Mouse (Mus musculus): ENCODE measurements around the gene Pla2g4e. TPM values are rescaled to one million over a fixed set of nuclear protein-coding genes. Genes with fewer than 3 reads are reported as not detected.

Gene Pla2g4e
- polyA plus RNA-seq, 1 experiment from 2014 or later, result 2.6 TPM

DNA sequence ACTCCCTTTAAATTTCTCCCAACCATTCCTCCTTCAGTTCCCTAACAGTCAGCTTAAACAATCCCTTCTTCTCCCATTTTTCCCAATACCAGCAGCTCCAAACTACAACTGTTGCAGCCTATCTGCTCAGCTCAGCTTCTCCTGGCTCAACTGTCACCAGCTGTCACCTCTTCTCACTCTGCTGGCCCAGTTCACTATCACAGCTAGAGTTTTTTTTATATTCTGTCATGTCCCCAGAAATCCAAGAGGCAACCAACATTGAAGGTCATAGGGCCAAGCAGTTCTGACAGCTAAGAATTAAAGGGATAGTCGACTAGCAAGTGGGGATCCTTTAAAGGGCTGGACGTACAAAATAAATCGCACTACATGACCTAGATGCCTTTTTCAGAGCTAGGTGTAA, 41.4 kb downstream of the Pla2g4e start:
- Histone ChIP-seq H3K27ac (replicated peaks in 1 of 2; ENCODE audit: control insufficient read depth in 1 of 2, insufficient read depth in 1 of 2, low read depth in 2 of 2, low read length in 2 of 2) (no peak overlapping the region), H3K9ac (ENCODE audit: low read length) (no peak overlapping the region), H3K4me1 (ENCODE audit: control insufficient read depth in 2 of 2, insufficient read depth in 2 of 2, low read length in 2 of 2) (peaks cover 0 to 2% of the 10 kb centered on the region in 2 experiments; a peak in 1 of 4 replicates), H3K4me3 (ENCODE audit: control insufficient read depth in 1 of 2, insufficient read depth in 1 of 2, low read depth in 1 of 2, low read length in 2 of 2) (no peak overlapping the region), H3K9me3 (ENCODE audit: control insufficient read depth, low read length) (no peaks in the 10 kb centered on the region), H3K4me2 (ENCODE audit: low read length) (no peak overlapping the region), H3K36me3 (ENCODE audit: control insufficient read depth, insufficient read depth, low read length) (no peaks in the 10 kb centered on the region), H3K27me3 (ENCODE audit: control insufficient read depth, insufficient read depth, low read length) (no peaks in the 10 kb centered on the region)
- no peak for ATAC-seq (ENCODE audit: insufficient number of reproducible peaks, insufficient read depth, low FRiP score, low read depth)
- 43% methylated on average over 3 of the region's 3 CpGs for WGBS

DNA sequence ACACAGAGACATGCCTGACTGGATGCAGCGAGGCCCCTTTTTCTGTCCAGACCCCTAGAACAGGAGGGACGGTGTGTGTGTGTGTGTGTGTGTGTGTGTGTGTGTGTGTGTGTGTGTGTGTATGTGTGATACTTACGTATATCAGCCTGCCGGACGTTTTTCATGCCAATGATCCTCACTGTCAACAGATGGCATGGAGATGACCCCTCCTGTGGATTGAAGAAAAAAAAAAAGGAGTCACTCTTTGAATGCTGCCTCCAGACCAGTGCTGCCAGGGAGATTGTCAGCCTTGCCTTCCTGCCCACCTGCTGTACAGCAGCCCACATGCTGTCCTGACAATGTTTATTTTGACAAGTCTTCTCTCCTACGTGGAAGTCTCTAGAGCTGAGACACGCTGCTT, 45.1 kb downstream of the Pla2g4e start:
- H3K4me1 ChIP-seq (ENCODE audit: control insufficient read depth in 2 of 2, insufficient read depth in 2 of 2, low read length in 2 of 2), result peaks cover 0 to 2% of the 10 kb centered on the region in 2 experiments; a peak in 1 of 4 replicates
- no peaks in the 10 kb centered on the region for H3K9me3 ChIP-seq (ENCODE audit: control insufficient read depth, low read length)
- H3K4me3 ChIP-seq (ENCODE audit: control insufficient read depth in 1 of 2, insufficient read depth in 1 of 2, low read depth in 1 of 2, low read length in 2 of 2), result no peak overlapping the region
- no peak overlapping the region for H3K9ac ChIP-seq (ENCODE audit: low read length)
- no peak overlapping the region for H3K4me2 ChIP-seq (ENCODE audit: low read length)
- H3K27ac ChIP-seq (replicated peaks in 1 of 2; ENCODE audit: control insufficient read depth in 1 of 2, insufficient read depth in 1 of 2, low read depth in 2 of 2, low read length in 2 of 2), result no peak overlapping the region
- ATAC-seq (ENCODE audit: insufficient number of reproducible peaks, insufficient read depth, low FRiP score, low read depth), result no peak
- WGBS, result 66% methylated on average over 7 of the region's 7 CpGs
- no peaks in the 10 kb centered on the region for H3K27me3 ChIP-seq (ENCODE audit: control insufficient read depth, insufficient read depth, low read length)
- no peaks in the 10 kb centered on the region for H3K36me3 ChIP-seq (ENCODE audit: control insufficient read depth, insufficient read depth, low read length)

DNA sequence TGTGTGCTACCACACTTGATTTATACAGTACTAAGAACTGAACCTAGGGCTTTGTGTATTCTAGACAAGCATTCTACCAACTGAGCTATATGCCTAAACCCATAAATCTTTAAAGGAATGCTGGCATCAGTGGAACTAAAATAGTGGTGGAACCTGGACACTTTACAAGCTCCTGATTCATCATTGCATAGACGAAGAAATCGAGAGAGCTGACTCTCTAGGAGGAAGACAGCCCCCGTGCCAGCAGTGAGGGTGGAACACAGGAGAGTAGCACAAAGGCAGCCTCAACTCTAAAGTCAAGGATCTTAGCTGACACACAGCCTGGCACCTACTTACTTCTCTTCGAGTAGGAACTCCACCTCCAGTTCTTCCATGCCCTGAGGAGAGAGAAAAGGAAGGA, 57.0 kb downstream of the Pla2g4e start:
- Histone ChIP-seq H3K4me2 (ENCODE audit: low read length) (no peak overlapping the region), H3K27ac (replicated peaks in 1 of 2; ENCODE audit: control insufficient read depth in 1 of 2, insufficient read depth in 1 of 2, low read depth in 2 of 2, low read length in 2 of 2) (no peak overlapping the region), H3K9ac (ENCODE audit: low read length) (no peak overlapping the region), H3K9me3 (ENCODE audit: control insufficient read depth, low read length) (no peaks in the 10 kb centered on the region), H3K27me3 (ENCODE audit: control insufficient read depth, insufficient read depth, low read length) (no peaks in the 10 kb centered on the region), H3K4me1 (ENCODE audit: control insufficient read depth in 2 of 2, insufficient read depth in 2 of 2, low read length in 2 of 2) (peaks cover 0 to 2% of the 10 kb centered on the region in 2 experiments; a peak in 1 of 4 replicates), H3K4me3 (ENCODE audit: control insufficient read depth in 1 of 2, insufficient read depth in 1 of 2, low read depth in 1 of 2, low read length in 2 of 2) (no peak overlapping the region), H3K36me3 (ENCODE audit: control insufficient read depth, insufficient read depth, low read length) (no peaks in the 10 kb centered on the region)
- ATAC-seq (ENCODE audit: insufficient number of reproducible peaks, insufficient read depth, low FRiP score, low read depth), result no peak
- WGBS, result 83% methylated on average over 4 of the region's 4 CpGs

DNA sequence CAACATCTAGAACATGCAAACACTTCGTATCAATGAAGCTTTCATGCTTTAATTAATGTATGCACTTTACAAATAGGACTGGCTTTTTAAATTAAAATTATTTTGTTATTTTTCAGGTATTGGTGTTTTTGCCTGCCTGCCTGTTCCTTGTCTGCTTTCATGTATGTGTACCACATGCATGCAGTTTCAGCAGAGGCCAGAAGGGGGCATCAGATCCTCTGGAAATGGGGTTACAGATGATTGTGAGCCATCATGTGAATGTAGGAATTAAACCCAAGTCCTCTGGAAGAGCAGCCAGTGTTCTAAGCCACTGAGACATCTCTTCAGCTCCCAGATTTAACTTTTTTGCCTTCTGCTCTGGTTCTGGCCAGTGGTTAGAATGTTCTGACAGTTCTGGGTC, 57.6 kb downstream of the Pla2g4e start:
- Histone ChIP-seq H3K27ac (replicated peaks in 1 of 2; ENCODE audit: control insufficient read depth in 1 of 2, insufficient read depth in 1 of 2, low read depth in 2 of 2, low read length in 2 of 2) (no peak overlapping the region), H3K4me2 (ENCODE audit: low read length) (no peak overlapping the region), H3K4me3 (ENCODE audit: control insufficient read depth in 1 of 2, insufficient read depth in 1 of 2, low read depth in 1 of 2, low read length in 2 of 2) (no peak overlapping the region), H3K9ac (ENCODE audit: low read length) (no peak overlapping the region), H3K4me1 (ENCODE audit: control insufficient read depth in 2 of 2, insufficient read depth in 2 of 2, low read length in 2 of 2) (peaks cover 0 to 2% of the 10 kb centered on the region in 2 experiments; a peak in 1 of 4 replicates), H3K27me3 (ENCODE audit: control insufficient read depth, insufficient read depth, low read length) (no peaks in the 10 kb centered on the region), H3K9me3 (ENCODE audit: control insufficient read depth, low read length) (no peaks in the 10 kb centered on the region), H3K36me3 (ENCODE audit: control insufficient read depth, insufficient read depth, low read length) (no peaks in the 10 kb centered on the region)
- no peak for ATAC-seq (ENCODE audit: insufficient number of reproducible peaks, insufficient read depth, low FRiP score, low read depth)
- WGBS, result 93% methylated on average over 1 of the region's 1 CpGs

DNA sequence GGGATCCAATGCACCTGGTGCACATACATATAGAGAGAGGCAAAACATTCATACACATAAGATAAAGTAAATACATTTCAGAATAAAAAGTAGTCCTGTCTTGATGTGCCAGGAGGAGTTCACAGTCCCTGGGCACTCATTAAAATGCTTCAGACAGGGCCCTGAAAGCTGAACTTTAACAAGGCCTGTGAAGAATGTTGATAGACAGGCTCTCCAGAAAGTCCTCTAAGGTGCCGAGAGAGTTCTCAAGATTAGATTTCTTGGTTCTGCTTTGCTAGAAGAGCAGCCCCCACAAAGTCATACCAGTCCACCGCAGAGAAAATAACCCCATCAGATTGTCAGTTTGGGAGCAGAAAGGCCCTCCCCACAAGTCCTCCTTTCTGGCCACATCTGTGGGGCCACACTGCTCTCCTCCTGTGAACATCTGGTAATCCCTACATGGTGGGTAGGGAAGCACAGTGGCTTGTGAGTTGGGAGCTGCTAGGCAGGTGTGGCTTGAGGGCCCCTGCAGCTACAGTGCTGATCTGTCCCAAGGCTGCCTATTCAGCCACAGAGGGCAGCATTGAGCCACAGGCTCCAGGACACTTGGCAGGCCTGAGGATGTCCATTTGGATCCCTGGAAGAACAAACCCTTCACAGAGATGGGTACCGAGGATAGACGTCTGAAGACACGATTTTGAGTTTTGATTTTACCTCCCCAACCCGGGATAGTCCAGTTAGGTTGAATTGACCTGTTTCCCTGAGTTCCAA, 59.4 kb downstream of the Pla2g4e start:
- peaks cover 0 to 2% of the 10 kb centered on the region in 2 experiments; a peak in 1 of 4 replicates for H3K4me1 ChIP-seq (ENCODE audit: control insufficient read depth in 2 of 2, insufficient read depth in 2 of 2, low read length in 2 of 2)
- no peaks in the 10 kb centered on the region for H3K27me3 ChIP-seq (ENCODE audit: control insufficient read depth, insufficient read depth, low read length)
- H3K9me3 ChIP-seq (ENCODE audit: control insufficient read depth, low read length), result no peaks in the 10 kb centered on the region
- no peak overlapping the region for H3K27ac ChIP-seq (replicated peaks in 1 of 2; ENCODE audit: control insufficient read depth in 1 of 2, insufficient read depth in 1 of 2, low read depth in 2 of 2, low read length in 2 of 2)
- no peak overlapping the region for H3K4me2 ChIP-seq (ENCODE audit: low read length)
- H3K9ac ChIP-seq (ENCODE audit: low read length), result no peak overlapping the region
- ATAC-seq (ENCODE audit: insufficient number of reproducible peaks, insufficient read depth, low FRiP score, low read depth), result no peak
- H3K4me3 ChIP-seq (ENCODE audit: control insufficient read depth in 1 of 2, insufficient read depth in 1 of 2, low read depth in 1 of 2, low read length in 2 of 2), result no peak overlapping the region
- H3K36me3 ChIP-seq (ENCODE audit: control insufficient read depth, insufficient read depth, low read length), result no peaks in the 10 kb centered on the region
- 57% methylated on average over 6 of the region's 6 CpGs for WGBS

DNA sequence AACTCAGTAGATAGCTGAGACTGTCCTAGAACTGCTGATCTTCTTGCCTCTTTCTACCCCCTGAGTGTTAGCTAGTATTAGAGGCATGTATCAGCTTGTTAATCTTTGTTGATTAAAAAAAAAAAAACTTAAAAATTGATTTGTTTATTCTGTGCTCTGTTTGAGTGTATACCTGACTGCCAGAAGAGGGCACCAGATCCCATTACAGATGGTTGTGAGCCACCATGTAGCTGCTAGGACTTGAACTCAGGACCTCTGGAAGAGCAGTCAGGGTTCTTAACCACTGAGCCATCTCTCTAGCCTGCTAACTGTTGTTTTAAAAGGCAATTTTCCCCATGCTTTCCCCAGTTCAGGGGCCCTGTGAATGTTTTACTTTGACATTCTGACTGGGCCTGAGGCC, 66.2 kb downstream of the Pla2g4e start:
- H3K9ac ChIP-seq (ENCODE audit: low read length), result no peak overlapping the region
- no peaks in the 10 kb centered on the region for H3K4me1 ChIP-seq (ENCODE audit: control insufficient read depth in 2 of 2, insufficient read depth in 2 of 2, low read length in 2 of 2)
- ATAC-seq (ENCODE audit: insufficient number of reproducible peaks, insufficient read depth, low FRiP score, low read depth), result no peak
- no peak overlapping the region for H3K4me2 ChIP-seq (ENCODE audit: low read length)
- H3K4me3 ChIP-seq (ENCODE audit: control insufficient read depth in 1 of 2, insufficient read depth in 1 of 2, low read depth in 1 of 2, low read length in 2 of 2), result no peak overlapping the region
- H3K27me3 ChIP-seq (ENCODE audit: control insufficient read depth, insufficient read depth, low read length), result no peaks in the 10 kb centered on the region
- no peak overlapping the region for H3K27ac ChIP-seq (replicated peaks in 1 of 2; ENCODE audit: control insufficient read depth in 1 of 2, insufficient read depth in 1 of 2, low read depth in 2 of 2, low read length in 2 of 2)
- no peaks in the 10 kb centered on the region for H3K36me3 ChIP-seq (ENCODE audit: control insufficient read depth, insufficient read depth, low read length)
- H3K9me3 ChIP-seq (ENCODE audit: control insufficient read depth, low read length), result no peaks in the 10 kb centered on the region

DNA sequence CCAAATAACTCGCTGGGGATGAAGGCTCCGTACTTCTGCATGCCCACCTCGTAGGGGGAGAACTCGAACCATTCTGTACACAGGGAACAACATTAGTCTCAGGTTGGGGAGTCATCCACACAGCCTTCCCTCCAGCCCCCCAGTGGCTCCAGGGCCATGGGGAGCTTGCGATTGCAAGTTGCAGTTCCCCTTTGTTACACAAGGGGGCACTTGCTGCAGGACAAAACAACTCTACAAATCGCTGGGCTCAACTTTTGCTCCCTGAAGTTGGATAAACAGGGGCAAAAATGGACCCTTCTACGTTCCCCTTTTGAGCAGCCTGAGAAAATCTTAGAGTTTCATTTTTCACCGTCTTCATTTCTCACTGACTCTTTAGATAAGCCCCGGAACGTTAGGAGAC, 71.4 kb downstream of the Pla2g4e start:
- no peak for ATAC-seq (ENCODE audit: insufficient number of reproducible peaks, insufficient read depth, low FRiP score, low read depth)
- Histone ChIP-seq H3K27me3 (ENCODE audit: control insufficient read depth, insufficient read depth, low read length) (no peaks in the 10 kb centered on the region), H3K4me1 (ENCODE audit: control insufficient read depth in 2 of 2, insufficient read depth in 2 of 2, low read length in 2 of 2) (no peaks in the 10 kb centered on the region), H3K9ac (ENCODE audit: low read length) (no peak overlapping the region), H3K4me2 (ENCODE audit: low read length) (peak overlapping the region; percentile 44), H3K36me3 (ENCODE audit: control insufficient read depth, insufficient read depth, low read length) (no peaks in the 10 kb centered on the region), H3K9me3 (ENCODE audit: control insufficient read depth, low read length) (no peaks in the 10 kb centered on the region), H3K27ac (replicated peaks in 1 of 2; ENCODE audit: control insufficient read depth in 1 of 2, insufficient read depth in 1 of 2, low read depth in 2 of 2, low read length in 2 of 2) (no peak overlapping the region), H3K4me3 (ENCODE audit: control insufficient read depth in 1 of 2, insufficient read depth in 1 of 2, low read depth in 1 of 2, low read length in 2 of 2) (no peak overlapping the region)
- 18% methylated on average over 10 of the region's 10 CpGs for WGBS

DNA sequence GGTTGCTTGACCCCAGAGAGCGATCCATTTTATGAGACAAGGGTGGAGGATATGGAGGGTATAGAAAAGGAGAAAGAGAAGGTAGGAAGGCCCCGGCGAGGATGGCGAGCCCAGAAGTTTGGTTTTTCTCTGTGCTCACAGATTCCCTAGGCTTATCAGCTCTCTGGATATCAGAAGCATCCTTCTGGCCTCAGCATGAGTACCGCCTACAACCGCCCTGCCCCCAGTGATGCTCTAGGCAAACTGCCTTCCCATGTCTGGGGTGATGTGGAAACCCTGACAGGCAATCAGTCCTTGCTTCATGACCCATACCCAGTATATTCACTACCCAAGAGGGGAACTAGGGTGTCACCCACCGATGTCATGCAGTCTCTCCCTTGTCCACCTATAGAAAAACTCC, 73.8 kb downstream of the Pla2g4e start:
- Histone ChIP-seq H3K36me3 (ENCODE audit: control insufficient read depth, insufficient read depth, low read length) (no peaks in the 10 kb centered on the region), H3K9ac (ENCODE audit: low read length) (no peak overlapping the region), H3K9me3 (ENCODE audit: control insufficient read depth, low read length) (no peaks in the 10 kb centered on the region), H3K27ac (replicated peaks in 1 of 2; ENCODE audit: control insufficient read depth in 1 of 2, insufficient read depth in 1 of 2, low read depth in 2 of 2, low read length in 2 of 2) (no peak overlapping the region), H3K27me3 (ENCODE audit: control insufficient read depth, insufficient read depth, low read length) (no peaks in the 10 kb centered on the region), H3K4me1 (ENCODE audit: control insufficient read depth in 2 of 2, insufficient read depth in 2 of 2, low read length in 2 of 2) (peaks cover 0 to 3% of the 10 kb centered on the region in 2 experiments; a peak in 1 of 4 replicates), H3K4me3 (ENCODE audit: control insufficient read depth in 1 of 2, insufficient read depth in 1 of 2, low read depth in 1 of 2, low read length in 2 of 2) (no peak overlapping the region), H3K4me2 (ENCODE audit: low read length) (no peak overlapping the region)
- ATAC-seq (ENCODE audit: insufficient number of reproducible peaks, insufficient read depth, low FRiP score, low read depth), result no peak
- 69% methylated on average over 7 of the region's 7 CpGs for WGBS

Measured in heart, embryonic 14.5 days (tissue).